Mouse (Mus musculus) bone marrow macrophage, adult 2 months (primary cell): ENCODE results near the gene Efna1.

ENCODE experiments used
- CTCF ChIP-seq: IDR thresholded peaks from 2 replicates; pipeline ENCODE4 v1.5.1; 2012; ENCODE audit warnings: low read depth, mild to moderate bottlenecking, low read length, moderate library complexity
- POLR2A ChIP-seq: IDR thresholded peaks from 2 replicates; pipeline ENCODE4 v1.6.1; 2012; ENCODE audit warnings: mild to moderate bottlenecking, low read depth, low read length, borderline replicate concordance

GRCm38 (mm10) chr3:89226361-89226760 lies 54.6 kb downstream of the Efna1 start:
- TF ChIP-seq POLR2A (no peak), CTCF (no peak)
